Mouse (Mus musculus) cerebellum, adult 2 months (tissue): ENCODE measurements around the gene Ltk. TPM values are rescaled to one million over a fixed set of nuclear protein-coding genes. Genes with fewer than 3 reads are reported as not detected.

Source experiments
- DNase-seq, 2 experiments: peaks; one replicate each; pipeline ENCODE4 v3.0.0; 2021
- H3K27ac ChIP-seq: fragments of 200-500 bp; 2 replicates; pipeline ENCODE4 v1.5.1; 2012; ENCODE audit warnings: low read length, control low read depth, inconsistent platforms; ENCODE audit not compliant: insufficient read depth
- H3K27me3 ChIP-seq: fragments of 200-500 bp; 2 replicates; pipeline ENCODE4 v1.6.1; 2012; ENCODE audit warnings: inconsistent platforms, mild to moderate bottlenecking, low read length, moderate library complexity; ENCODE audit not compliant: control insufficient read depth, insufficient read depth
- H3K4me1 ChIP-seq: fragments of 200-500 bp; 2 replicates; pipeline ENCODE4 v1.6.1; 2011; ENCODE audit warnings: low read length; ENCODE audit not compliant: control insufficient read depth, insufficient read depth
- H3K4me3 ChIP-seq: fragments of 200-500 bp; replicated peaks from 2 replicates; pipeline ENCODE3; 2011; ENCODE audit warnings: mild to moderate bottlenecking, low read depth, low read length, control low read depth; ENCODE audit not compliant: insufficient read depth
- CTCF ChIP-seq: fragments of 200-500 bp; IDR thresholded peaks from 2 replicates; pipeline ENCODE4 v1.5.1; 2011; ENCODE audit warnings: low read depth, mild to moderate bottlenecking, control low read depth, low read length, moderate library complexity, borderline replicate concordance; ENCODE audit not compliant: insufficient read depth
- POLR2A ChIP-seq: fragments of 200-500 bp; IDR thresholded peaks from 2 replicates; pipeline ENCODE4 v1.6.1; 2011; ENCODE audit warnings: low read length, control low read depth, borderline replicate concordance; ENCODE audit not compliant: insufficient read depth
- WGBS: fragments of 180-500 bp; shearing (Covaris S2); methylation state at CpG from one replicate; pipeline ENCODE4 v1.1.7; 2018; 5-methylcytosine and 5-hydroxymethylcytosine counted together
- polyA plus RNA-seq: library from polyadenylated mRNA; depleted of rRNA; stranded (reverse); fragments of >200 nt; gene quantifications from 2 replicates; pipeline ENCODE4 v1.2.3, GENCODE M21; 2012; rRNA removed

The Ltk gene
- polyA plus RNA-seq, result 16.5 and 19.1 TPM in 2 replicates

DNA sequence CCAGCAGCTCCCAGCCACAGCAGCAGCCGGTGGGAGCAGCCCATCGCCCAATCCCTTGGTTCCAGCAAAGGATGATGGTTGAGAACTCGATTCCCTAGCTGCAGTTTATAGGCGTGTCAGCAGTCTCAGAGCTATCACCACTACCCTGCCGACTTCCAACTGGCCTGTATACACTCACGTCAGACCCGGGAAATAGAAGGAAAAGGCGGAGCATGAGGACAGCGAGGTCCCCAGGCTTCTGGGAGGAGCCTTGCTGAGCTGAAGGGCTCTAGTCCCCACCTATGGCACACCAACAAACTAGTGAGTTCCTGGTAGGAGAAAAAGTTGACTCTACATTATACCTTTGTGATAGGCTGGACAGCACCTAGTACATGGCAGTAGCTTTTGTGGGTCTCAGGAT is at the start of gene Ltk:
Ltk (minus strand) TSS at position 181 of the 400 bp plus-strand sequence.
- H3K27me3 ChIP-seq, result no peaks in the 10 kb centered on the region
- 32% methylated on average over 9 of the region's 9 CpGs for WGBS
- no peaks in the 10 kb centered on the region for H3K4me1 ChIP-seq
- no peak for TF ChIP-seq CTCF
- no peak for TF ChIP-seq POLR2A
- no peak within 1 kb of the TSS for H3K4me3 ChIP-seq
- H3K27ac ChIP-seq, result no peak within 1 kb of the TSS
- DNase-seq, result no peak

DNA sequence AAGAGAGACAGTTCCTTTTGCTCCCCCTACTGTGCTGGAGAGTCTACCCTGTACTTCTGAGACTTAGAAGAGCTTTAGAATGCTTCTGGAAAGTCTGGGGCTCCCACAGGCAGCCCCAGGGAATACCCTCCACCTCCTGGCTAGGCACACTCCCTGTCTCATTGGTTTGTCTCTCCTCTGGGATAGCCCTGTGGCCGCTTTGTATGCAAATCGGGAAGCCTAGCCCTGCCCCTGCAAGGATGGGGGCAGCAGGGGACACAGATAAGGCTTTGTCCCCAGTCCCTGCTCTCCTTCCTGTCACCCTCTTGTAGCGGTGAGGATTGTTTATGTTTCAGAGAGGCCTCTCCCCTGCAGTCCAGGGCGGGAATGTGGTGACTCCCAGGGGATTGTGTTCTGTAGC is 48.6 kb upstream of the Ltk start:
- Histone ChIP-seq H3K27me3 (no peaks in the 10 kb centered on the region), H3K4me3 (no peak overlapping the region), H3K4me1 (peaks cover 62% of the 10 kb centered on the region), H3K27ac (no peak overlapping the region)
- WGBS, result 80% methylated on average over 4 of the region's 4 CpGs
- no peak for DNase-seq
- TF ChIP-seq CTCF, result no peak
- no peak for TF ChIP-seq POLR2A

DNA sequence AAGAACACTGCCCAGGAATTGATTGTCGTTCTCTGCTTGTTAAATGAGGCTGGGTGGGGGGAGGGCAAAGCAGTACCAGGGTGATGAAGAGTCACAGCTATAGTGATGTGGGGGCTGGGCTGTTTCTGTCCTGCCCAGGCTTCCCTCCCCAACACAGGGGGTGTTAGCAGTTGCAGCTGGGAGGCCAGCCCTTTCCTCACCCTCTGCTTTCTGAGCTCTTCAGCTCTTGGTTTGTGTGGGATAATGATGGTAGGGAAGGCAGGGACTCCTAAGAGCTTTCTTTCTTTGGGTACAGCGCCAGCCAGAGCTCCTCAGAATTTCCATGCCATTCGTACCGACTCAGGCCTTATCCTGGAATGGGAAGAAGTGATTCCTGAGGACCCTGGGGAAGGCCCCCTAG is 48.2 kb upstream of the Ltk start:
- no peak for DNase-seq
- no peaks in the 10 kb centered on the region for H3K27me3 ChIP-seq
- 55% methylated on average over 4 of the region's 4 CpGs for WGBS
- peaks cover 62% of the 10 kb centered on the region for H3K4me1 ChIP-seq
- H3K4me3 ChIP-seq, result no peak overlapping the region
- TF ChIP-seq POLR2A, result no peak
- TF ChIP-seq CTCF, result no peak
- no peak overlapping the region for H3K27ac ChIP-seq

DNA sequence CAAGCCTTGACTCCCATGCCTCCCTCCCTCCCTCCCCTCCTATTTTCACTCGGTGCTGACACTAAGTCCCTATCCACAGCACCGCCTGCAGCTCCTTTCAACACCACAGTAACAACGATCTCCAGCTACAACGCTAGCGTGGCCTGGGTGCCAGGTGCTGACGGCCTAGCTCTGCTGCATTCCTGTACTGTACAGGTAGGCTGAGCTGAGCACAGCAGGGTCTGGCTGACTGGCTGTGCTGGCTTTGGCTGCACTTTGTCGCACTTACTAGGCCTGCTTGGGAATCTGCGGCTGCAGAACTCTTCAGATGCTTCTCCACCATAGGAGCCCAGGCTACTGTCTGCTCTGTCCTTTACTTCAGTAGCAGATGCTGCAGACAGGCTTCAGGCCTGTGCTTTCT is 45.3 kb upstream of the Ltk start:
- DNase-seq, result peak; percentile 57 to 67
- Histone ChIP-seq H3K4me3 (no peak overlapping the region), H3K4me1 (peaks cover 66% of the 10 kb centered on the region), H3K27ac (peak overlapping the region; percentile 8; the same call in 1 of the 2 replicates), H3K27me3 (no peaks in the 10 kb centered on the region)
- TF ChIP-seq POLR2A (no peak), CTCF (no peak)
- WGBS, result 10% methylated on average over 8 of the region's 8 CpGs

DNA sequence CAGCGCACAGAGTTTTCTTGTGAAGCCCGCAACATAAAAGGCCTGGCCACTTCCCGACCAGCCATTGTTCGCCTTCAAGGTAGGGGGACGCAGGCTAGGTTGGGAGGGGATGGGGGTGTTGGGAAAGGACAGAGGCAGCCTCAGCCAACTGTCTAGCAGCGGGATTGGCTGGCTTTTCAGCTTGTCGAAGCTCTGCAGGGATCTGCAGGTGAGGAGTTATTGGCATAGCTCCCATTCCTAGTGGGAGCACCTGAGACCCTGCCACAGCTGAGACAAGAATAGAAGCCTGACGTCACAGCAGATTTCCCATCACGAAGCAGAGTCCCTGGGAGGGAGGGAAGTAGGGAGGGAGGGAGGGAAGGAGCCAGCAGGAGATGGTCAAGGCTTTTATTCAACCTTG is 44.5 kb upstream of the Ltk start:
- peaks cover 59% of the 10 kb centered on the region for H3K4me1 ChIP-seq
- TF ChIP-seq CTCF (no peak), POLR2A (no peak)
- no peak overlapping the region for H3K4me3 ChIP-seq
- peak; percentile 73 to 89 for DNase-seq
- 0 out of 2 replicates have a peak overlapping the region, but pooled peaks have one; percentile 10 for H3K27ac ChIP-seq
- 17% methylated on average over 9 of the region's 9 CpGs for WGBS
- no peaks in the 10 kb centered on the region for H3K27me3 ChIP-seq

DNA sequence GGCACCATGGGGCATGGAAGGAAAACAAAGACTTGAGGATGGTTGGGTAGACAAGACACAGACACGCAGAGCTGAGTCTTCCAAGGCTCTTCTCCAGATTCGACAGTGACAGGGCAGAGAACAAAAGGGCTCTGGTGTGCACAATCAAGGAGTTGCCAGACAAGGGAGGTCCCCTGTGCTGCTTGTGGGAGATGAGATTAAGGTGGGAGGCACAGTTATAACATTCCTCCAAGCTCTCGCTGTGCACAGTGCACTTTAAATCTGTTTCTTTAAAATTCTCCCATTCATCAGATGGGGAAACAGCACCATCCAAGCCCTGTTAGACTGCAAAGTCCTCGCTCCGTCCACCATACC is 44.0 kb upstream of the Ltk start:
- no peak overlapping the region for H3K4me3 ChIP-seq
- TF ChIP-seq CTCF (no peak), POLR2A (no peak)
- peaks cover 54% of the 10 kb centered on the region for H3K4me1 ChIP-seq
- WGBS, result 32% methylated on average over 5 of the region's 5 CpGs
- no peaks in the 10 kb centered on the region for H3K27me3 ChIP-seq
- H3K27ac ChIP-seq, result peak overlapping the region; percentile 20
- DNase-seq, result no peak

DNA sequence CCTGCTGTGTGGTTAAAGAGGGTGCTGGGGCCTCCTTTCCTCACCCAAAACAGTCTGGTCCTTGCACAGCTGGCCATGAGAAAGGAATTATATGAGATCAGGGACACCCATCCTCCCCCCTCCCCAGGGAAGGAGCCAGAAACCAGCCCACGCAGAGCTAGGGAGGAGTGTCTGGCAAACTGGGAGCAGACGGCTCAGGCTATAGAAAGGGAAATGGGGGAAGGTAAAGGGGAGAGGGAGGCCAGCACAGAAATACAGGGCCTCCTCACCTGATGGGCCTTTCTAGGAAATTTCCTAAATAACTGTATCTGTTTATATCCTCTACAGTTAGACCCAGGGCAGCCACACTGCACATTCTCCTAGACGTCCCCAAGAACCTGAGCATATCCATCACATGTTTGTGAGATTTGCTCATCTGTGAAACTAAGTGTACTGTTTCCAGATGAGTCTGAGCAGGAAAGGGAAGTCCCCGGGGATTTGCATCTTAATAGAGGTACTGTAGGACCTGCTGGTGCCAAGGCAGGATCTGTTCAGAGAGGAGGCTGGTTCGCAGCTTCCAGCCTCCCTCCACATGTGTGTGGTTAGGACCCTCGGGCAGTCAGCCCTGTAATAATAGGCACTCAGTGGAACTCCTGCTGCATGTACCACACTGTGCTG is 43.5 kb upstream of the Ltk start:
- Histone ChIP-seq H3K4me1 (peaks cover 49% of the 10 kb centered on the region), H3K27ac (peak overlapping the region; percentile 77), H3K4me3 (peak overlapping the region; percentile 1), H3K27me3 (no peaks in the 10 kb centered on the region)
- no peak for TF ChIP-seq POLR2A
- no peak for TF ChIP-seq CTCF
- DNase-seq, result peak in 1 of 2 experiments; percentile 35
- WGBS, result 16% methylated on average over 6 of the region's 6 CpGs
